Mouse (Mus musculus): ENCODE results near the gene Xylt2. TPM values are rescaled to one million over a fixed set of nuclear protein-coding genes. Genes with fewer than 3 reads are reported as not detected.

Gene Xylt2
- polyA plus RNA-seq, 2 experiments: 1.8 to 2.8 TPM

- H3K27ac ChIP-seq: no peak overlapping the region
- no peak for TF ChIP-seq CTCF (IDR thresholded peaks at IDR 0.05; ENCODE audit: low read depth)
- no peak for TF ChIP-seq EP300 (IDR thresholded peaks at IDR 0.05; ENCODE audit: low read depth)
- H3K27me3 ChIP-seq (ENCODE audit: control insufficient read depth, insufficient read depth, low read length): no peaks in the 10 kb centered on the region
- ATAC-seq (ENCODE audit: insufficient read depth) (peak; percentile 17; the same call in 1 of the 2 replicates), DNase-seq (ENCODE audit: low read depth in 3 of 3, low spot score in 3 of 3) (no peak)
- 31% methylated on average over 15 of the region's 15 CpGs for WGBS (ENCODE audit: insufficient replicate concordance)
- peaks cover 0 to 8% of the 10 kb centered on the region in 2 experiments; a peak in 2 of 4 replicates for H3K4me1 ChIP-seq (replicated peaks; ENCODE audit: control insufficient read depth in 2 of 2, insufficient read depth in 2 of 2, low read length in 1 of 2)
- no peak overlapping the region for H3K9ac ChIP-seq (replicated peaks)
- peak overlapping the region; percentile 41 to 78 for H3K4me3 ChIP-seq (ENCODE audit: insufficient read depth in 1 of 2, low read depth in 2 of 2, low read length in 2 of 2)
- H3K9me3 ChIP-seq (ENCODE audit: control insufficient read depth, low read length): no peaks in the 10 kb centered on the region
- H3K36me3 ChIP-seq (replicated peaks; ENCODE audit: control insufficient read depth, insufficient read depth, low read depth): no peaks in the 10 kb centered on the region
- peak overlapping the region; percentile 78 for H3K4me2 ChIP-seq (ENCODE audit: low read depth)
Observed at GRCm38 (mm10) chr11:94677607-94678145, 361 bp upstream of the Xylt2 start.

GRCm38 (mm10) chr11:94676308-94676707 is 1.0 kb downstream of the Xylt2 start:
- WGBS (ENCODE audit: insufficient replicate concordance): 42% methylated on average over 4 of the region's 4 CpGs
- Histone ChIP-seq H3K9ac (replicated peaks) (peak overlapping the region; percentile 78), H3K4me2 (ENCODE audit: low read depth) (peak overlapping the region; percentile 78), H3K27me3 (ENCODE audit: control insufficient read depth, insufficient read depth, low read length) (no peaks in the 10 kb centered on the region), H3K4me1 (replicated peaks; ENCODE audit: control insufficient read depth in 2 of 2, insufficient read depth in 2 of 2, low read length in 1 of 2) (peaks cover 0 to 7% of the 10 kb centered on the region in 2 experiments; a peak in 2 of 4 replicates), H3K36me3 (replicated peaks; ENCODE audit: control insufficient read depth, insufficient read depth, low read depth) (no peaks in the 10 kb centered on the region), H3K9me3 (ENCODE audit: control insufficient read depth, low read length) (no peaks in the 10 kb centered on the region), H3K27ac (no peak overlapping the region), H3K4me3 (ENCODE audit: insufficient read depth in 1 of 2, low read depth in 2 of 2, low read length in 2 of 2) (peak overlapping the region; percentile 78 to 80)
- no peak for ATAC-seq (ENCODE audit: insufficient read depth)
- no peak for DNase-seq (ENCODE audit: low read depth in 3 of 3, low spot score in 3 of 3)
- TF ChIP-seq EP300 (IDR thresholded peaks at IDR 0.05; ENCODE audit: low read depth) (no peak), CTCF (IDR thresholded peaks at IDR 0.05; ENCODE audit: low read depth) (no peak)

GRCm38 (mm10) chr11:94675446-94675845 is 1.9 kb downstream of the Xylt2 start:
- no peak overlapping the region for H3K4me3 ChIP-seq (ENCODE audit: insufficient read depth in 1 of 2, low read depth in 2 of 2, low read length in 2 of 2)

GRCm38 (mm10) chr11:94674984-94675383 is 2.3 kb downstream of the Xylt2 start:
- peaks cover 0 to 7% of the 10 kb centered on the region in 2 experiments; a peak in 2 of 4 replicates for H3K4me1 ChIP-seq (replicated peaks; ENCODE audit: control insufficient read depth in 2 of 2, insufficient read depth in 2 of 2, low read length in 1 of 2)
- TF ChIP-seq EP300 (IDR thresholded peaks at IDR 0.05; ENCODE audit: low read depth): no peak
- no peak for TF ChIP-seq CTCF (IDR thresholded peaks at IDR 0.05; ENCODE audit: low read depth)
- H3K4me2 ChIP-seq (ENCODE audit: low read depth): no peak overlapping the region
- no peak for ATAC-seq (ENCODE audit: insufficient read depth)
- H3K27ac ChIP-seq: no peak overlapping the region
- H3K9ac ChIP-seq (replicated peaks): no peak overlapping the region
- no peaks in the 10 kb centered on the region for H3K27me3 ChIP-seq (ENCODE audit: control insufficient read depth, insufficient read depth, low read length)
- H3K4me3 ChIP-seq (ENCODE audit: insufficient read depth in 1 of 2, low read depth in 2 of 2, low read length in 2 of 2): no peak overlapping the region
- WGBS (ENCODE audit: insufficient replicate concordance): 77% methylated on average over 5 of the region's 5 CpGs
- no peaks in the 10 kb centered on the region for H3K9me3 ChIP-seq (ENCODE audit: control insufficient read depth, low read length)
- DNase-seq (ENCODE audit: low read depth in 3 of 3, low spot score in 3 of 3): no peak
- no peaks in the 10 kb centered on the region for H3K36me3 ChIP-seq (replicated peaks; ENCODE audit: control insufficient read depth, insufficient read depth, low read depth)

More at GRCm38 (mm10) chr11:94675446-94675845, 1.9 kb downstream of the Xylt2 start:
- ATAC-seq (ENCODE audit: insufficient read depth): no peak
- Histone ChIP-seq H3K27ac (no peak overlapping the region), H3K9ac (replicated peaks) (no peak overlapping the region), H3K36me3 (replicated peaks; ENCODE audit: control insufficient read depth, insufficient read depth, low read depth) (no peaks in the 10 kb centered on the region), H3K4me2 (ENCODE audit: low read depth) (no peak overlapping the region), H3K4me1 (replicated peaks; ENCODE audit: control insufficient read depth in 2 of 2, insufficient read depth in 2 of 2, low read length in 1 of 2) (peaks cover 0 to 7% of the 10 kb centered on the region in 2 experiments; a peak in 2 of 4 replicates), H3K9me3 (ENCODE audit: control insufficient read depth, low read length) (no peaks in the 10 kb centered on the region), H3K27me3 (ENCODE audit: control insufficient read depth, insufficient read depth, low read length) (no peaks in the 10 kb centered on the region)
- 73% methylated on average over 5 of the region's 5 CpGs for WGBS (ENCODE audit: insufficient replicate concordance)
- no peak for DNase-seq (ENCODE audit: low read depth in 3 of 3, low spot score in 3 of 3)
- TF ChIP-seq EP300 (IDR thresholded peaks at IDR 0.05; ENCODE audit: low read depth) (no peak), CTCF (IDR thresholded peaks at IDR 0.05; ENCODE audit: low read depth) (no peak)

GRCm38 (mm10) chr11:94665281-94665680 is 12.0 kb downstream of the Xylt2 start:
- Histone ChIP-seq H3K27me3 (ENCODE audit: control insufficient read depth, insufficient read depth, low read length) (no peaks in the 10 kb centered on the region), H3K9me3 (ENCODE audit: control insufficient read depth, low read length) (no peaks in the 10 kb centered on the region), H3K9ac (replicated peaks) (no peak overlapping the region), H3K36me3 (replicated peaks; ENCODE audit: control insufficient read depth, insufficient read depth, low read depth) (no peaks in the 10 kb centered on the region; the same call in 1 of the 2 replicates), H3K4me2 (ENCODE audit: low read depth) (no peak overlapping the region), H3K4me1 (replicated peaks; ENCODE audit: control insufficient read depth in 2 of 2, insufficient read depth in 2 of 2, low read length in 1 of 2) (no peaks in the 10 kb centered on the region), H3K4me3 (ENCODE audit: insufficient read depth in 1 of 2, low read depth in 2 of 2, low read length in 2 of 2) (no peak overlapping the region), H3K27ac (no peak overlapping the region)
- ATAC-seq (ENCODE audit: insufficient read depth) (no peak), DNase-seq (ENCODE audit: low read depth in 3 of 3, low spot score in 3 of 3) (no peak)
- TF ChIP-seq CTCF (IDR thresholded peaks at IDR 0.05; ENCODE audit: low read depth): no peak
- TF ChIP-seq EP300 (IDR thresholded peaks at IDR 0.05; ENCODE audit: low read depth): no peak
- 73% methylated on average over 6 of the region's 6 CpGs for WGBS (ENCODE audit: insufficient replicate concordance)
